Mouse (Mus musculus) left cerebral cortex, postnatal 14 days (tissue): ENCODE results near the gene Ppp4r1. TPM values are rescaled to one million over a fixed set of nuclear protein-coding genes. Genes with fewer than 3 reads are reported as not detected.

Experiments used
- DNase-seq, 2 experiments: peaks; one replicate each; pipeline ENCODE4 v3.0.0; 2021 to 2022; ENCODE audit warnings: low spot score in 2 of 2, mixed read lengths in 1 of 2
- intact Hi-C: fragments of 180-260 bp; cut with DNase I; formaldehyde crosslinking; loops from one replicate; pipeline ENCODE4 v1.15.1; 2025
- total RNA-seq, 2 experiments: library from RNA; stranded (reverse); gene quantifications; 2 replicates each; pipeline ENCODE4 v1.2.3; 2021

The Ppp4r1 gene
- total RNA-seq, 2 experiments from 2014 or later = 45.8 to 58.0 TPM

- intact Hi-C loops = no loop called here
- no peak for DNase-seq
Measured at GRCm38 (mm10) chr17:65839541-65840256, 57.3 kb downstream of the Ppp4r1 start.

DNA sequence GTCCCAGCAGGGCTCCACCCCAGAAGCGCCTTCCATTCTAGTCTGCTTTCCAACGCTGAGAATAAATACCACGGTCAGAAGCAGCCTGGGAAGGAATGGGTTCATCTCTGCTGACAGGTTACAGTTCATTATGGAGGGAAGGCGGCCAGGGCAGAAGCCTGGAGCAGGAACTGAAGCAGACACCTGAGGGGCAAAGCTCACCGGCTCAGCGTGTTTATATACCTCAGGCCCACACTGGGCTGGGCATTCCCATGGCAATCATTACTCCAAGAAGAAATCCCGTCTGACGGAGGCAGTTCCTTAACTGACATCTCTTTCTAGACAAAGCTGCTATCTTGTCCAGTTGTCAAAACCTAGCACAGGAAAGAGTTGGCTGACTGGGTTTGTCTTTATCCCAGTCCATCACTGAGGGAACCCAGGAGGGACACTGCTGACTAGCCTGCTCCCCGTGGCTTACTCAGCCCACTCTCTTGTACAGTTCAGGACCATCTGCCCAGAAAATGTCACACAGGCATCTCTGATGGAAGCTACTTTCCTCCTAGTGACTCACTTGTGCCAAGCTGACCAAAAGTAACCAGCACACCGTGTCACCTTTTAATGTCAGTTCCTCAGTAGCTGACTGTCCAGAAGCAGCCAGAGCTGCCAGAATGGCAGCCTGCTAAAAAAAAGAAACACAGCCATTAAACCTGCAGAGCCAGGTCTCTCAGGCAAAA lies 60.5 kb downstream of the Ppp4r1 start:
- intact Hi-C loops = no loop called here
- DNase-seq = no peak

DNA sequence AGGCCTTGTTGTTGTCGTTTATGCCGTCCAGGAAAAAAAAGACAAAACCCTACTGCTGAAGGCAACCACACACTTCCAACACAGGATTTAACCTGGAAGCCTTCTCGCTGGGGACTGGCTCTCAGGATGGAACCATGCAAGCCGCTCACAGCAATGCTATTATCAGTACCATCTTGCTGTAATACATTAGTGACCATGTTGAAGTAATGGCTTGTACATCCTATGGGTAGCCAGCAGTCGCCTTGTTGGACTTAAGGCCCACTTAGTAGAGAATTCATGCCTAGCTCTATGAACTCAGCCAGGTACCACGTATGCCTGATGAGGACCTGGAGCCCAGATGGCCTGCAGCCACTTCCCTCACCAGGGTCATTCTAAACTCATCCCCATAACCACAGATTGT lies 63.0 kb downstream of the Ppp4r1 start:
- intact Hi-C loops = no loop called here
- DNase-seq = no peak

DNA sequence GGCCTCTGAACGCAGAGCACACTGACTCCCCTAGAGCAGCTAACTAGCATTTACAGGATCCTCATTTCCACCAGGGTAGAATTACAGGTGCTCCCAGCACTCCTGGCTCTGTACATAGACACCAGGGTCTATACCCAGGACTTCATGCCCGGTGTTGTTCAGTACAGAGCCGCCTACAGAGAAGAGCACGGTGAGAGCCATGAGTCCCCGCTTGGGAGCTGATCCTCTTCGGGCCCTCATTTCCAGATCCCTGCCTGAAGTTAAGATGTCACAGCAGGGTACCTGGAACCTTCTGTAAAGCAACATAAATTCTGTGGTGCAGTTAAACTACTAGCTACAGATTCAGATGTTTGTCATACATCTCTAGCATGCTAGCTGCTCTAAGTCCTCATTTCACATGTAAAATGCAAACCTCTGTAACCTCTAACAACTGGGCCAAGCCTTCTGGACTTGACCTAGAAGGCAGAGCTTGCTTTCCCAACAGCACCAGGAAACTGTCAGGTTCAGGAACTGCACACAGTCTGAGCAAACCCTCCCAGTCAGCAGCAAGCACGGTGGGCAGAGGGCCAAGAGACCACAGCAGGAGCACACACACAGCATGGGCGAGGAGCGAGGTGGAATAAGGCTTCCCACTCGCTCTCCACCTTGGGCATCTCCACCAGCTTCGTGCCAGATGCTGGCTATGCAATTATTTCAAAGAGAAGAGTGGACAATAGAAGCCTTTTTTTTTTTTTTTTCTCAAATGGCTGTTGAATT lies 65.5 kb downstream of the Ppp4r1 start:
- peak in 1 of 2 experiments; percentile 40 for DNase-seq
- intact Hi-C loops = no loop called here

GRCm38 (mm10) chr17:65850487-65850886 lies 68.1 kb downstream of the Ppp4r1 start:
- intact Hi-C loops = no loop called here

DNA sequence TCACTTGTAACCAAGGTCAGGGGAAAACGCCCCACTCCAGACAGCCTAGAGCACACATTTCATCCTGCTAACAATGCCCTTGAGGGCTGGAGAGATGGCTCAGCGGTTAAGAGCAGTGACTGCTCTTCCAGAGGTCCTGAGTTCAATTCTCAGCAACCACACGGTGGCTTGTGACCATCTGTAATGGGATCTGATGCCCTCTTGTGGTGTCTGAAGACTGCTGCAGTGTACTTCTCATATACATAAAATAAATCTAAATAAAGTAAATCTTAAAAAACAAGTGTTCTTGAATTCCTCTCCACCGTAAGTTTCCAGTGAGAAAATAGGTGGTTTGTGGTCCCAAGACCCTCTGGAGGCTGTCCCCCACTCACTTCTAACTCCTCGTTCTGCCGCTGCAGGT lies 69.4 kb downstream of the Ppp4r1 start:
- no peak for DNase-seq
- intact Hi-C loops = no loop called here

More at GRCm38 (mm10) chr17:65850487-65850886, 68.1 kb downstream of the Ppp4r1 start:
- no peak for DNase-seq

GRCm38 (mm10) chr17:65853326-65853725 lies 71.0 kb downstream of the Ppp4r1 start:
- intact Hi-C loops = no loop called here
- no peak for DNase-seq

GRCm38 (mm10) chr17:65854006-65854405 lies 71.6 kb downstream of the Ppp4r1 start:
- intact Hi-C loops = no loop called here
- no peak for DNase-seq

GRCm38 (mm10) chr17:65857617-65858016 lies 75.2 kb downstream of the Ppp4r1 start:
- no peak for DNase-seq
- intact Hi-C loops = no loop called here

- DNase-seq = peak in 1 of 2 experiments; percentile 61
- intact Hi-C loops = loop anchor here (5.0 to 10.0 kb wide), 2 partner anchors 212 to 245 kb away; partner anchors contain the start of gene Ankrd12
Measured at GRCm38 (mm10) chr17:65862579-65862978, 80.2 kb downstream of the Ppp4r1 start.

- DNase-seq = peak in 1 of 2 experiments; percentile 35
- intact Hi-C loops = loop anchor here (5.0 to 10.0 kb wide), 2 partner anchors 211 to 243 kb away; partner anchors contain the start of gene Ankrd12
Measured at GRCm38 (mm10) chr17:65863830-65864229, 81.5 kb downstream of the Ppp4r1 start.

GRCm38 (mm10) chr17:65864742-65865141 lies 82.4 kb downstream of the Ppp4r1 start:
- DNase-seq = peak; percentile 54 to 57
- intact Hi-C loops = loop anchor here (5.0 to 10.0 kb wide), 2 partner anchors 210 to 243 kb away; partner anchors contain the start of gene Ankrd12

GRCm38 (mm10) chr17:65865265-65865664 lies 82.9 kb downstream of the Ppp4r1 start:
- no peak for DNase-seq
- intact Hi-C loops = loop anchor here (10.0 kb wide), 1 partner anchor 210 kb away; the partner anchor contains the start of gene Ankrd12

GRCm38 (mm10) chr17:65866201-65866600 lies 83.8 kb downstream of the Ppp4r1 start:
- DNase-seq = no peak
- intact Hi-C loops = loop anchor here (10.0 kb wide), 1 partner anchor 209 kb away; the partner anchor contains the start of gene Ankrd12

GRCm38 (mm10) chr17:65867996-65868395 lies 85.6 kb downstream of the Ppp4r1 start:
- intact Hi-C loops = loop anchor here (10.0 kb wide), 1 partner anchor 207 kb away; the partner anchor contains the start of gene Ankrd12
- DNase-seq = no peak

- no peak for DNase-seq
- intact Hi-C loops = loop anchor here (5.0 to 10.0 kb wide), 2 partner anchors 83 to 205 kb away; partner anchors contain the start of genes Ankrd12 and Twsg1
Measured at GRCm38 (mm10) chr17:65869720-65870119, 87.3 kb downstream of the Ppp4r1 start.

- intact Hi-C loops = loop anchor here (5.0 kb wide), 1 partner anchor 82 kb away; the partner anchor contains the start of gene Twsg1
- DNase-seq = peak; percentile 66 to 86
Measured at GRCm38 (mm10) chr17:65870146-65870545, 87.8 kb downstream of the Ppp4r1 start.

- intact Hi-C loops = loop anchor here (5.0 kb wide), 1 partner anchor 81 kb away; the partner anchor contains the start of gene Twsg1
- DNase-seq = no peak
Measured at GRCm38 (mm10) chr17:65871641-65872041, 89.3 kb downstream of the Ppp4r1 start.

- intact Hi-C loops = loop anchor here (5.0 kb wide), 1 partner anchor 80 kb away; the partner anchor contains the start of gene Twsg1
- DNase-seq = no peak
Measured at GRCm38 (mm10) chr17:65872051-65872450, 89.7 kb downstream of the Ppp4r1 start.
